Mouse (Mus musculus): ENCODE measurements around the gene St3gal6.

GRCm38 (mm10) chr16:58570694-58571264, 46.7 kb upstream of the St3gal6 start:
- TF ChIP-seq CTCF (IDR thresholded peaks at IDR 0.05; ENCODE audit: borderline replicate concordance, insufficient read depth, low read depth, low read length) (no peak), POLR2A (IDR thresholded peaks at IDR 0.05; ENCODE audit: borderline replicate concordance, insufficient read depth, low read length) (no peak)

Measured in cerebellum, adult 2 months (tissue).